Mouse (Mus musculus): ENCODE measurements around the gene Mia.

- TF ChIP-seq CTCF (IDR thresholded peaks at IDR 0.05; ENCODE audit: low read depth, low read length): no peak
- no peak for TF ChIP-seq POLR2A (IDR thresholded peaks at IDR 0.05; ENCODE audit: borderline replicate concordance, low read depth, low read length)
These were observed 16.7 kb upstream of the Mia start for GRCm38 (mm10) chr7:27197634-27198033.
